Mouse (Mus musculus) small intestine, adult 2 months (tissue): Measurements from ENCODE around the gene Lars2.

Source experiments
- CTCF ChIP-seq: fragments of 200-500 bp; IDR thresholded peaks from 2 replicates; pipeline ENCODE4 v1.5.1; 2012; ENCODE audit warnings: low read depth, mild to moderate bottlenecking, control low read depth, inconsistent platforms, low read length, moderate library complexity, mixed read lengths; ENCODE audit not compliant: insufficient replicate concordance, insufficient read length; ENCODE audit errors: extremely low read depth
- POLR2A ChIP-seq: fragments of 200-500 bp; IDR thresholded peaks from 2 replicates; pipeline ENCODE4 v1.6.1; 2012; ENCODE audit warnings: low read depth, mild to moderate bottlenecking, control low read depth, inconsistent platforms, low read length, moderate library complexity

DNA sequence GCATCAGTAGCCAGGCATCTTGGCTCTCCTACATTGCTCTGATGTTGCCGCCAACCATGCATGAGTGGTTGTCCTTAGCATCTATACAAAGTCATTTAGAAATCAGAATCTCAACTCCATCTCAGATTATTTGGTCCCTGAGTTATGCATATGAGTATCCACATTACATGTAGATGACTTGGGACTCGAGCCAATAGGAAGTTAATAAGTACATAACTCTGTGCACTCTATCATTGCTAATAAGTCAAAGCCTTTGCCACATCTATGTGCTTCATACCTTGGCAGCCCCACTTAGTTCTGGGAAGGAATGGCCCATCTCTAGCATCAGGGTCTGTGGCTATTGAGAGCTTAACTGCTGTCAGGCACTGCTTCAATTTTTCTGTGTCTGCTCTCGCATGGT is 23.7 kb upstream of the Lars2 start:
- TF ChIP-seq CTCF, result no peak
- TF ChIP-seq POLR2A, result no peak
